ENCODE assay signal across 8 mouse cellular contexts in the genomic region with DNA sequence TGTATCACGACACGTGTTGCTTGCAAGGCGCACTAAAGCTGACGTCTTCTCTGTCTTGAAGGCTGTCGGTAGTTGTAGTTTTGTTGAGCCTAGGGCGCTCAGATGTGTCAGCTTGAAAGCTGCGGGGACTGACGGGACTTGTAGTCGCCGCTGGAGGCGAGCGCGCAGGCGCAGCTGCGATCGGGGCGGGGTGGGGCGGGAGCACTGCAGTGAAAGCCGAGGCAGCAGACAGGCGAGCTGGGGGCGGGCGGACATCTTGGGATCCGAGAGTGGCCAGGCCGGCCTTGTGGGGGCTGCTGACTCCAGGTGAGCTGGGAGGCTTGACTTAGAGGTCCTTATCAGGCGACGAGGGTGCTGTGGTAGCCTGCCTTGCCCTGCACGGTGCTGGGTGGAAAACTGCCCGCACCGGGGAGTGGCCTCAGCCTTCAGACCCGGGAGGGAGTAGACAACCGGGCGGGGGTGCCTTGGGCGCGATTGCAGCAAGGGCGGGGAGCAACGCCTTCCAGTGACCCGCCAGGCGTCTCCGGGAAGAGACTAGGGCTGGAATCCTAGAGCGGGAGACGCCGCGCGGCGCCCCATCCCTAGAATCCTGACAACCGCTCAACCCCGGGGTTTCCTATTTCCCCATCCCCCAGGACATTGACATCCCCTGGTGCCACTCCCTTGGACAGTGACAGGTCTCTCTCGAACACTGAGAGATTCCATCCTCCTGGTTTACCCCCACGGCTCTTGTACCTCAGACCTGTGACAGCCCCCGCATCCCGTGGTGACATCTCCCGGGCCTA. TPM values are rescaled to one million over a fixed set of nuclear protein-coding genes. Genes with fewer than 3 reads are reported as not detected.
DNase-seq lines count a peak whose midpoint lies in the region; ATAC-seq and TF ChIP-seq lines count a peak whose summit lies in the region.

A gene (plus strand): TSS at position 183 of the 785 bp plus-strand sequence.

- H3K27ac ChIP-seq in heart, embryonic 11.5 days (ENCODE audit: low read depth, low read length), result peak within 1 kb of the TSS; percentile 84
- H3K27ac ChIP-seq in kidney, embryonic 16.5 days (ENCODE audit: low read length), result peak within 1 kb of the TSS; percentile 87
- peak within 1 kb of the TSS; percentile 90 for H3K27ac ChIP-seq in liver, adult 2 months (replicated peaks; ENCODE audit: insufficient read depth, low read depth, low read length)

- H3K27me3 ChIP-seq in C2C12 (ENCODE audit: control insufficient read depth, insufficient read depth, insufficient read length), result no peaks in the 10 kb centered on the region
- no peaks in the 10 kb centered on the region for H3K27me3 ChIP-seq in erythroblast, embryonic 14.5 days (ENCODE audit: control insufficient read depth)
- H3K27me3 ChIP-seq in heart, embryonic 11.5 days (ENCODE audit: control insufficient read depth, insufficient read depth, low read length), result no peaks in the 10 kb centered on the region
- no peaks in the 10 kb centered on the region for H3K27me3 ChIP-seq in kidney, embryonic 16.5 days (ENCODE audit: insufficient read depth, low read length)
- no peaks in the 10 kb centered on the region for H3K27me3 ChIP-seq in liver, adult 2 months (ENCODE audit: control insufficient read depth, insufficient read depth, low read length)
- no peaks in the 10 kb centered on the region for H3K27me3 ChIP-seq in myocyte (ENCODE audit: control insufficient read depth, insufficient read depth, insufficient read length)
- no peaks in the 10 kb centered on the region for H3K27me3 ChIP-seq in splenic B cell, adult 2 months (ENCODE audit: control insufficient read depth, insufficient read depth, low read length, poor library complexity, severe bottlenecking)

- peak; percentile 96 for ATAC-seq in heart, embryonic 11.5 days (replicated peaks; ENCODE audit: insufficient number of reproducible peaks, low FRiP score, low TSS enrichment)
- ATAC-seq in kidney, embryonic 16.5 days (ENCODE audit: low FRiP score, low TSS enrichment), result peak; percentile 98

- H3K79me2 ChIP-seq in C2C12 (ENCODE audit: control insufficient read depth, insufficient read depth) (peaks cover 48% of the 10 kb centered on the region), myocyte (ENCODE audit: control insufficient read depth, insufficient read depth) (peaks cover 35% of the 10 kb centered on the region)
- H3K79me2 ChIP-seq in liver, adult 2 months (ENCODE audit: control insufficient read depth, insufficient read depth, low read length), result peaks cover 12% of the 10 kb centered on the region; the same call in 1 of the 2 replicates

- H3ac ChIP-seq in C2C12 (ENCODE audit: control insufficient read depth, insufficient read length, low read depth) (peak within 1 kb of the TSS; percentile 65), myocyte (ENCODE audit: control insufficient read depth, insufficient read length) (peak within 1 kb of the TSS; percentile 36)

- peak within 1 kb of the TSS; percentile 89 for H3K9ac ChIP-seq in heart, embryonic 11.5 days (ENCODE audit: low read depth, low read length)
- peak within 1 kb of the TSS; percentile 97 for H3K9ac ChIP-seq in kidney, embryonic 16.5 days (replicated peaks; ENCODE audit: low read length)
- H3K9ac ChIP-seq in liver, adult 2 months (ENCODE audit: low read depth, low read length), result peak within 1 kb of the TSS; percentile 95

- peaks cover 35% of the 10 kb centered on the region for H3K79me3 ChIP-seq in C2C12 (ENCODE audit: low read depth)

- under 1% methylated on average over 52 of the region's 52 CpGs for WGBS in heart, embryonic 11.5 days (ENCODE audit: insufficient replicate concordance)
- WGBS in kidney, embryonic 16.5 days, result under 1% methylated on average over 47 of the region's 52 CpGs
- WGBS in liver, adult 2 months, result 1% methylated on average over 52 of the region's 52 CpGs

- peaks cover 44% of the 10 kb centered on the region for H3K4me1 ChIP-seq in erythroblast, embryonic 14.5 days (ENCODE audit: control insufficient read depth)
- peaks cover 25% of the 10 kb centered on the region for H3K4me1 ChIP-seq in heart, embryonic 11.5 days (ENCODE audit: control insufficient read depth, insufficient read depth, low read length)
- H3K4me1 ChIP-seq in kidney, embryonic 16.5 days (ENCODE audit: insufficient read depth, low read length), result peaks cover 25% of the 10 kb centered on the region
- H3K4me1 ChIP-seq in liver, adult 2 months (ENCODE audit: control insufficient read depth, insufficient read depth, low read length), result peaks cover 11% of the 10 kb centered on the region

- DNase-seq in brain, embryonic 14.5 days (ENCODE audit: low read depth), result peak; percentile 100
- DNase-seq in liver, adult 2 months (ENCODE audit: extremely low read depth, low read depth, low spot score), result peak; percentile 100
- peak; percentile 99 for DNase-seq in splenic B cell, adult 2 months (ENCODE audit: low read depth, low spot score)

- H3K36me3 ChIP-seq in C2C12 (ENCODE audit: control insufficient read depth, insufficient read depth), result peaks cover 54% of the 10 kb centered on the region
- H3K36me3 ChIP-seq in erythroblast, embryonic 14.5 days (ENCODE audit: control insufficient read depth), result peaks cover 69% of the 10 kb centered on the region
- H3K36me3 ChIP-seq in heart, embryonic 11.5 days (ENCODE audit: control insufficient read depth, insufficient read depth, low read length), result peaks cover 32% of the 10 kb centered on the region
- H3K36me3 ChIP-seq in kidney, embryonic 16.5 days (ENCODE audit: insufficient read depth, low read length), result peaks cover 54% of the 10 kb centered on the region
- H3K36me3 ChIP-seq in liver, adult 2 months (ENCODE audit: control insufficient read depth, insufficient read depth, low read length), result peaks cover 25% of the 10 kb centered on the region
- peaks cover 20% of the 10 kb centered on the region for H3K36me3 ChIP-seq in myocyte (ENCODE audit: control insufficient read depth, insufficient read depth)
- H3K36me3 ChIP-seq in splenic B cell, adult 2 months (ENCODE audit: control insufficient read depth, insufficient read depth, low read length, poor library complexity, severe bottlenecking), result peaks cover 2% of the 10 kb centered on the region; the same call in 1 of the 2 replicates

- H3K4me3 ChIP-seq in C2C12 (ENCODE audit: insufficient read depth, poor library complexity, severe bottlenecking) (peak within 1 kb of the TSS; percentile 86), myocyte (peak within 1 kb of the TSS; percentile 89)
- H3K4me3 ChIP-seq in erythroblast, embryonic 14.5 days (replicated peaks), result peak within 1 kb of the TSS; percentile 98
- H3K4me3 ChIP-seq in heart, embryonic 11.5 days (ENCODE audit: low read depth, low read length), result peak within 1 kb of the TSS; percentile 78
- H3K4me3 ChIP-seq in kidney, embryonic 16.5 days (ENCODE audit: low read length), result peak within 1 kb of the TSS; percentile 92
- peak within 1 kb of the TSS; percentile 96 for H3K4me3 ChIP-seq in liver, adult 2 months (ENCODE audit: insufficient read depth, low read depth, low read length)

- TF ChIP-seq CTCF in C2C12 (IDR thresholded peaks at IDR 0.05; ENCODE audit: control insufficient read depth, insufficient read depth, insufficient read length), result no peak
- TF ChIP-seq CTCF in brain, embryonic 14.5 days (IDR thresholded peaks at IDR 0.05; ENCODE audit: borderline replicate concordance, extremely low read depth, insufficient read depth, insufficient read length), result no peak
- TF ChIP-seq CTCF in liver, adult 2 months (IDR thresholded peaks at IDR 0.05; ENCODE audit: low read depth, low read length), result no peak

- TF ChIP-seq POLR2A in brain, embryonic 14.5 days (IDR thresholded peaks at IDR 0.05; ENCODE audit: borderline replicate concordance, extremely low read depth, insufficient read depth, insufficient read length, poor library complexity, severe bottlenecking), result peak; percentile 80; the same call in 1 of the 2 replicates
- TF ChIP-seq POLR2A in liver, adult 2 months (IDR thresholded peaks at IDR 0.05; ENCODE audit: extremely low read depth, insufficient read depth, low read length), result peak; percentile 85
- TF ChIP-seq POLR2A in myocyte (IDR thresholded peaks at IDR 0.05; ENCODE audit: insufficient read length, low read depth), result peak; percentile 87

- peak within 1 kb of the TSS; percentile 91 for H3K4me2 ChIP-seq in heart, embryonic 11.5 days
- H3K4me2 ChIP-seq in kidney, embryonic 16.5 days (replicated peaks; ENCODE audit: low read depth, low read length), result peak within 1 kb of the TSS; percentile 70
- H3K4me2 ChIP-seq in myocyte (ENCODE audit: low read depth), result peak within 1 kb of the TSS; percentile 100

- no peaks in the 10 kb centered on the region for H3K9me3 ChIP-seq in erythroblast, embryonic 14.5 days (ENCODE audit: control insufficient read depth, low read length)
- H3K9me3 ChIP-seq in heart, embryonic 11.5 days (replicated peaks; ENCODE audit: control insufficient read depth, low read length), result no peaks in the 10 kb centered on the region
- H3K9me3 ChIP-seq in kidney, embryonic 16.5 days (ENCODE audit: low read length), result no peaks in the 10 kb centered on the region

TF ChIP-seq in C2C12, 6 proteins besides CTCF, POLR2A, EP300 and RAD21:
- TF ChIP-seq FOSL1 (IDR thresholded peaks at IDR 0.05; ENCODE audit: insufficient read depth, low read length, poor library complexity, severe bottlenecking), result no peak
- TF ChIP-seq MAX (IDR thresholded peaks at IDR 0.05), result peak; percentile 98
- TF ChIP-seq USF1 (IDR thresholded peaks at IDR 0.05; ENCODE audit: low read depth), result peak; percentile 99
- no peak for TF ChIP-seq MYOG (IDR thresholded peaks at IDR 0.05; ENCODE audit: control insufficient read depth, extremely low read depth, insufficient read length)

TF ChIP-seq in myocyte, 11 proteins besides CTCF, POLR2A, EP300 and RAD21 (continues in another document):
- TF ChIP-seq SRF (IDR thresholded peaks at IDR 0.05; ENCODE audit: control insufficient read depth, insufficient read length, low read depth), result peak; percentile 76
- no peak for TF ChIP-seq REST (IDR thresholded peaks at IDR 0.05; ENCODE audit: insufficient read depth, insufficient read length)
- TF ChIP-seq POLR2AphosphoS2 (IDR thresholded peaks at IDR 0.05; ENCODE audit: insufficient read length, low read depth), result peak; percentile 92
- TF ChIP-seq MAX (IDR thresholded peaks at IDR 0.05; ENCODE audit: low read depth), result peak; percentile 94
- no peak for TF ChIP-seq E2F4 (IDR thresholded peaks at IDR 0.05; ENCODE audit: insufficient read depth)
- TF ChIP-seq USF1 (IDR thresholded peaks at IDR 0.05; ENCODE audit: low read depth), result peak; percentile 100
- TF ChIP-seq TCF12 (IDR thresholded peaks at IDR 0.05; ENCODE audit: insufficient read depth, poor library complexity, severe bottlenecking), result no peak

RNA-seq across cellular contexts. Expression of the gene that starts here (rescaled TPM):
- polyA plus RNA-seq in C2C12 (2012; fragmentation: generic; extraction: Trizol) (556 TPM), myocyte (2012; fragmentation: generic; extraction: Trizol) (446 TPM)
- polyA plus RNA-seq in brain, embryonic 14.5 days (2012; rRNA removed), result 1,266 and 1,281 TPM in 2 replicates
- 16.9 TPM in 2 replicates for polyA plus RNA-seq in erythroblast, embryonic 14.5 days (2012)
- 490 and 502 TPM in 2 replicates for polyA plus RNA-seq in heart, embryonic 11.5 days (2014; fragmentation: Nextera tagmentation; extraction: Ambion mirVana)
- polyA plus RNA-seq in kidney, embryonic 16.5 days (2015; fragmentation: Nextera tagmentation; extraction: Ambion mirVana), result 691 and 699 TPM in 2 replicates
- 151 and 236 TPM in 2 replicates for total RNA-seq in liver, adult 2 months (2014; rRNA removed)
- 298 and 343 TPM in 2 replicates for polyA plus RNA-seq in liver, adult 2 months (2012; rRNA removed)

Comparison
In these comparisons a context has a peak if more than half of its experiments do, and no peak if none do; other contexts are left out.
1. Peak in every context shown above with its lines: DNase-seq, ATAC-seq, H3K4me3 ChIP-seq and H3K27ac ChIP-seq.
2. RNA of the gene that starts here (polyA plus RNA-seq): 1,266 to 1,281 TPM in brain, embryonic 14.5 days, 691 to 699 TPM in kidney, embryonic 16.5 days, 556 TPM in C2C12 (single experiment), 490 to 502 TPM in heart, embryonic 11.5 days, 446 TPM in myocyte (single experiment) and 298 to 343 TPM in liver, adult 2 months; 16.9 TPM in erythroblast, embryonic 14.5 days; every median in the first group is over 10 times any median in the second.